20 mouse cellular contexts compared by ENCODE assay signal in the genomic region with DNA sequence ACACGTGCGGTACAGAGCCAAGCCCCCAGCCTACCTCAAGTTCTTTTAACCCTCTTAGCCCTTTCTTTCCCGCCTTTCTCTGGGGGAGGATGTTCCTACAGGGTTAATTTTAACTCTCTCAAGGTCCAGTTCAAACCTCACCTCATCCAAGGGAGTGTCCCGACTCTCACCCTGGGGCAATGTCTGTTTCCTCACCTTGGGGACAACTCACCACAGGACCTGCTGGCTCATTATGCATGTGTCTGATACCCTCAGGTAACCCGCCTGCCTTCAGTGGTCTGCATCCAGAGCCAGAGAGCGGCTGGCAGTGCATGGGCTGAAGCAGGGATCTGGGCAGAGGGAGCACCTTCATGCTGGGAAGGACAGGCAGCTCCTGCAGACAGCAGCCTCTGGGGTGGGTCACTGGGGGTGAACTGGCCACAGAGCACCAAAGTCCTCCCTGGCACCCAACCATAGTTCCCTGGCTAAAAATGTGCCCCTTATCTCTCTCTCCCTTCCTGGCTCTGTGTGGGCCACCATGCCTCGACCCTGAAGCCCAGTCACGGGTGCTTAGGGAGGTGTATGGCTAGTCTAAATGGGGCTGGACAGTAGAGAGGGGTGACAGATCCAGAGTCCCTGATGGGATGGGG. TPM values are rescaled to one million over a fixed set of nuclear protein-coding genes. Genes with fewer than 3 reads are reported as not detected.
DNase-seq lines count a peak whose midpoint lies in the region; ATAC-seq and TF ChIP-seq lines count a peak whose summit lies in the region.
"Had no signal": no experiment of that assay in that cellular context is flagged by ENCODE, and none has a peak within 500 bp of the region (broad histone marks: within the 10 kb centered on the region; RNA-seq: fewer than 3 reads in every experiment).

No protein-coding gene starts in this region.

- 68% methylated on average over 8 of the region's 8 CpGs for WGBS in heart, embryonic 11.5 days (ENCODE audit: insufficient replicate concordance)
- 73% methylated on average over 8 of the region's 8 CpGs for WGBS in heart, embryonic 14.5 days
- 86% methylated on average over 8 of the region's 8 CpGs for WGBS in intestine, postnatal 0 days
- WGBS in kidney, embryonic 16.5 days: 88% methylated on average over 8 of the region's 8 CpGs

- no peak for ATAC-seq in heart, embryonic 11.5 days (replicated peaks; ENCODE audit: insufficient number of reproducible peaks, low FRiP score, low TSS enrichment)
- ATAC-seq in heart, embryonic 14.5 days (ENCODE audit: insufficient number of reproducible peaks, insufficient read depth, low FRiP score, low read depth): no peak
- no peak for ATAC-seq in intestine, postnatal 0 days
- no peak for ATAC-seq in kidney, embryonic 16.5 days (ENCODE audit: low FRiP score, low TSS enrichment)
- ATAC-seq: forebrain, embryonic 15.5 days; liver, embryonic 12.5 days; midbrain, embryonic 13.5 days had no signal

- peak; percentile 53 for DNase-seq in heart, adult 8-10 months (ENCODE audit: low spot score)
- DNase-seq in testis, postnatal 14 days (ENCODE audit: low spot score): no peak
- DNase-seq: adrenal gland, adult 8-10 months; cerebellum, postnatal 10 days; gastrocnemius, postnatal 14 days; lung, embryonic 14.5 days; lung, postnatal 4 days; thymus, postnatal 4 days had no signal

- H3K9me3 ChIP-seq in heart, embryonic 11.5 days (replicated peaks; ENCODE audit: control insufficient read depth, low read length): no peaks in the 10 kb centered on the region
- no peaks in the 10 kb centered on the region for H3K9me3 ChIP-seq in ES-Bruce4 (replicated peaks; ENCODE audit: control insufficient read depth, insufficient read depth, low read length, poor library complexity, severe bottlenecking)
- no peaks in the 10 kb centered on the region for H3K9me3 ChIP-seq in heart, embryonic 14.5 days (ENCODE audit: control insufficient read depth, low read length)
- H3K9me3 ChIP-seq in intestine, postnatal 0 days (ENCODE audit: control insufficient read depth): no peaks in the 10 kb centered on the region
- no peaks in the 10 kb centered on the region for H3K9me3 ChIP-seq in kidney, embryonic 16.5 days (ENCODE audit: low read length)
- H3K9me3 ChIP-seq: forebrain, embryonic 15.5 days; limb, embryonic 12.5 days; liver, embryonic 12.5 days; midbrain, embryonic 13.5 days; neural tube, embryonic 13.5 days had no signal

- H3K36me3 ChIP-seq in heart, embryonic 11.5 days (ENCODE audit: control insufficient read depth, insufficient read depth, low read length): peaks cover 17% of the 10 kb centered on the region; the same call in 1 of the 2 replicates
- H3K36me3 ChIP-seq in ES-Bruce4 (ENCODE audit: control insufficient read depth, insufficient read depth, low read length, poor library complexity, severe bottlenecking): peaks cover 21% of the 10 kb centered on the region
- peaks cover 40% of the 10 kb centered on the region for H3K36me3 ChIP-seq in heart, embryonic 14.5 days (ENCODE audit: control insufficient read depth, insufficient read depth, low read length)
- peaks cover 37% of the 10 kb centered on the region for H3K36me3 ChIP-seq in intestine, postnatal 0 days (ENCODE audit: control insufficient read depth, insufficient read depth)
- H3K36me3 ChIP-seq in kidney, embryonic 16.5 days (ENCODE audit: insufficient read depth, low read length): peaks cover 24% of the 10 kb centered on the region
- H3K36me3 ChIP-seq: forebrain, embryonic 15.5 days had no signal

- TF ChIP-seq POLR2A in ES-Bruce4 (IDR thresholded peaks at IDR 0.05; ENCODE audit: insufficient read depth, low read length): no peak

- no peak overlapping the region for H3K9ac ChIP-seq in heart, embryonic 11.5 days (ENCODE audit: low read depth, low read length)
- H3K9ac ChIP-seq in ES-Bruce4 (ENCODE audit: low read depth, poor library complexity, severe bottlenecking): peak overlapping the region; percentile 16; the same call in 1 of the 2 replicates
- H3K9ac ChIP-seq in heart, embryonic 14.5 days (ENCODE audit: low read length): peak overlapping the region; percentile 10; the same call in 1 of the 2 replicates
- H3K9ac ChIP-seq in intestine, postnatal 0 days (ENCODE audit: low read depth, low read length): no peak overlapping the region
- H3K9ac ChIP-seq in kidney, embryonic 16.5 days (replicated peaks; ENCODE audit: low read length): no peak overlapping the region
- H3K9ac ChIP-seq: forebrain, embryonic 15.5 days; limb, embryonic 12.5 days; liver, embryonic 12.5 days; lung, embryonic 14.5 days; midbrain, embryonic 13.5 days; neural tube, embryonic 13.5 days had no signal

- peaks cover 23% of the 10 kb centered on the region for H3K4me1 ChIP-seq in heart, embryonic 11.5 days (ENCODE audit: control insufficient read depth, insufficient read depth, low read length)
- H3K4me1 ChIP-seq in ES-Bruce4 (ENCODE audit: control insufficient read depth, insufficient read depth, low read length): peaks cover 9% of the 10 kb centered on the region
- H3K4me1 ChIP-seq in heart, embryonic 14.5 days (ENCODE audit: control insufficient read depth in 2 of 2, insufficient read depth in 2 of 2, low read length in 2 of 2): peaks cover 19 to 30% of the 10 kb centered on the region in 2 experiments
- 0 out of 2 replicates have a peak, but pooled peaks cover 5% of the 10 kb centered on the region for H3K4me1 ChIP-seq in intestine, postnatal 0 days (replicated peaks; ENCODE audit: control insufficient read depth, insufficient read depth, low read length)
- H3K4me1 ChIP-seq in kidney, embryonic 16.5 days (ENCODE audit: insufficient read depth, low read length): peaks cover 24% of the 10 kb centered on the region

- H3K27ac ChIP-seq in heart, embryonic 11.5 days (ENCODE audit: low read depth, low read length): no peak overlapping the region
- H3K27ac ChIP-seq in ES-Bruce4 (ENCODE audit: insufficient read depth, low read length): no peak overlapping the region
- H3K27ac ChIP-seq in heart, embryonic 14.5 days (replicated peaks in 1 of 2; ENCODE audit: control insufficient read depth in 1 of 2, insufficient read depth in 1 of 2, low read depth in 2 of 2, low read length in 2 of 2): no peak overlapping the region
- H3K27ac ChIP-seq in intestine, postnatal 0 days (ENCODE audit: low read depth, low read length): no peak overlapping the region
- no peak overlapping the region for H3K27ac ChIP-seq in kidney, embryonic 16.5 days (ENCODE audit: low read length)
- H3K27ac ChIP-seq: forebrain, embryonic 15.5 days; liver, embryonic 12.5 days; midbrain, embryonic 13.5 days; neural tube, embryonic 13.5 days had no signal

- H3K4me3 ChIP-seq in heart, embryonic 11.5 days (ENCODE audit: low read depth, low read length): no peak overlapping the region
- H3K4me3 ChIP-seq in ES-Bruce4 (ENCODE audit: low read depth, low read length): peak overlapping the region; percentile 20
- H3K4me3 ChIP-seq in heart, embryonic 14.5 days (ENCODE audit: control insufficient read depth in 1 of 2, insufficient read depth in 1 of 2, low read depth in 1 of 2, low read length in 2 of 2): no peak overlapping the region
- no peak overlapping the region for H3K4me3 ChIP-seq in intestine, postnatal 0 days (ENCODE audit: low read depth, low read length)
- H3K4me3 ChIP-seq in kidney, embryonic 16.5 days (ENCODE audit: low read length): no peak overlapping the region
- H3K4me3 ChIP-seq: forebrain, embryonic 15.5 days; liver, embryonic 12.5 days; midbrain, embryonic 13.5 days; neural tube, embryonic 13.5 days had no signal

- TF ChIP-seq CTCF in ES-Bruce4 (IDR thresholded peaks at IDR 0.05; ENCODE audit: low read depth, low read length): no peak
- no peak for TF ChIP-seq CTCF in intestine, postnatal 0 days (IDR thresholded peaks at IDR 0.05; ENCODE audit: low read depth)

- no peak overlapping the region for H3K4me2 ChIP-seq in heart, embryonic 11.5 days
- H3K4me2 ChIP-seq in heart, embryonic 14.5 days (ENCODE audit: low read length): no peak overlapping the region
- H3K4me2 ChIP-seq in intestine, postnatal 0 days (replicated peaks; ENCODE audit: low read depth): 0 out of 2 replicates have a peak overlapping the region, but pooled peaks have one; percentile 97
- no peak overlapping the region for H3K4me2 ChIP-seq in kidney, embryonic 16.5 days (replicated peaks; ENCODE audit: low read depth, low read length)
- H3K4me2 ChIP-seq: forebrain, embryonic 15.5 days; liver, embryonic 12.5 days; midbrain, embryonic 13.5 days had no signal

- no peaks in the 10 kb centered on the region for H3K27me3 ChIP-seq in heart, embryonic 11.5 days (ENCODE audit: control insufficient read depth, insufficient read depth, low read length)
- no peaks in the 10 kb centered on the region for H3K27me3 ChIP-seq in ES-Bruce4 (ENCODE audit: control insufficient read depth, insufficient read depth, low read length, poor library complexity, severe bottlenecking)
- H3K27me3 ChIP-seq in heart, embryonic 14.5 days (ENCODE audit: control insufficient read depth, insufficient read depth, low read length): no peaks in the 10 kb centered on the region
- no peaks in the 10 kb centered on the region for H3K27me3 ChIP-seq in intestine, postnatal 0 days (replicated peaks; ENCODE audit: control insufficient read depth, insufficient read depth, low read length)
- H3K27me3 ChIP-seq in kidney, embryonic 16.5 days (ENCODE audit: insufficient read depth, low read length): no peaks in the 10 kb centered on the region
- H3K27me3 ChIP-seq: CH12.LX; limb, embryonic 12.5 days had no signal

- peak; percentile 92 for TF ChIP-seq EP300 in ES-Bruce4 (IDR thresholded peaks at IDR 0.05; ENCODE audit: insufficient read depth, low read depth, low read length)

RNA-seq across cellular contexts. Expression of a gene that starts 9.1 kb away (rescaled TPM):
- 100 to 1,000 TPM; 221 to 281 (median 251) TPM for total RNA-seq in heart, adult 8-10 months (2022)
- 53.9 and 64.0 TPM in 2 replicates for polyA plus RNA-seq in heart, embryonic 11.5 days (2014; fragmentation: Nextera tagmentation; extraction: Ambion mirVana)
- 73.8 and 76.6 TPM in 2 replicates for polyA plus RNA-seq in ES-Bruce4 (2011; ENCODE audit: insufficient read depth, insufficient read length, low read depth, missing spikeins)
- 45.2 and 45.7 TPM in 2 replicates for polyA plus RNA-seq in heart, embryonic 14.5 days (2014; fragmentation: Nextera tagmentation; extraction: Ambion mirVana)
- polyA plus RNA-seq in intestine, postnatal 0 days (2015; fragmentation: Nextera tagmentation; extraction: Ambion mirVana): 52.8 and 59.2 TPM in 2 replicates
- 76.4 and 85.2 TPM in 2 replicates for polyA plus RNA-seq in kidney, embryonic 16.5 days (2015; fragmentation: Nextera tagmentation; extraction: Ambion mirVana)

RNA-seq across cellular contexts. Expression of a gene that starts 21.6 kb away (rescaled TPM):
- 10 to 100 TPM; 15.0 to 19.3 (median 16.5) TPM for total RNA-seq in heart, adult 8-10 months (2022)
- polyA plus RNA-seq in heart, embryonic 11.5 days (2014; fragmentation: Nextera tagmentation; extraction: Ambion mirVana): 0.17 and 0.30 TPM in 2 replicates
- polyA plus RNA-seq in ES-Bruce4 (2011; ENCODE audit: insufficient read depth, insufficient read length, low read depth, missing spikeins): 3.4 and 4.5 TPM in 2 replicates
- polyA plus RNA-seq in heart, embryonic 14.5 days (2014; fragmentation: Nextera tagmentation; extraction: Ambion mirVana): 0.19 and 0.43 TPM in 2 replicates
- polyA plus RNA-seq in intestine, postnatal 0 days (2015; fragmentation: Nextera tagmentation; extraction: Ambion mirVana): 42.0 and 45.7 TPM in 2 replicates
- polyA plus RNA-seq in kidney, embryonic 16.5 days (2015; fragmentation: Nextera tagmentation; extraction: Ambion mirVana): 4.3 and 5.4 TPM in 2 replicates

RNA-seq across cellular contexts. Expression of a gene that starts 26.8 kb away (rescaled TPM):
- 100 to 1,000 TPM; 124 to 157 (median 144) TPM for total RNA-seq in heart, adult 8-10 months (2022)
- not detected in 2 replicates for polyA plus RNA-seq in heart, embryonic 11.5 days (2014; fragmentation: Nextera tagmentation; extraction: Ambion mirVana)
- 0.82 and 1.8 TPM in 2 replicates for polyA plus RNA-seq in ES-Bruce4 (2011; ENCODE audit: insufficient read depth, insufficient read length, low read depth, missing spikeins)
- 0.09 and 0.19 TPM in 2 replicates for polyA plus RNA-seq in heart, embryonic 14.5 days (2014; fragmentation: Nextera tagmentation; extraction: Ambion mirVana)
- polyA plus RNA-seq in intestine, postnatal 0 days (2015; fragmentation: Nextera tagmentation; extraction: Ambion mirVana): 23.8 and 25.7 TPM in 2 replicates
- 0.54 and 0.69 TPM in 2 replicates for polyA plus RNA-seq in kidney, embryonic 16.5 days (2015; fragmentation: Nextera tagmentation; extraction: Ambion mirVana)
- polyA plus RNA-seq: hindbrain, embryonic 11.5 days; limb, embryonic 12.5 days; liver, embryonic 12.5 days; lung, embryonic 14.5 days had no signal

RNA-seq across cellular contexts. Expression of a gene that starts 58.4 kb away (rescaled TPM):
- total RNA-seq in heart, adult 8-10 months (2022): 10 to 100 TPM; 29.2 to 32.2 (median 30.1) TPM
- 7.5 TPM in 2 replicates for polyA plus RNA-seq in heart, embryonic 11.5 days (2014; fragmentation: Nextera tagmentation; extraction: Ambion mirVana)
- polyA plus RNA-seq in ES-Bruce4 (2011; ENCODE audit: insufficient read depth, insufficient read length, low read depth, missing spikeins): 39.6 and 46.9 TPM in 2 replicates
- 9.6 and 10.7 TPM in 2 replicates for polyA plus RNA-seq in heart, embryonic 14.5 days (2014; fragmentation: Nextera tagmentation; extraction: Ambion mirVana)
- polyA plus RNA-seq in intestine, postnatal 0 days (2015; fragmentation: Nextera tagmentation; extraction: Ambion mirVana): 3.2 and 4.0 TPM in 2 replicates
- polyA plus RNA-seq in kidney, embryonic 16.5 days (2015; fragmentation: Nextera tagmentation; extraction: Ambion mirVana): 9.3 and 10.5 TPM in 2 replicates

Comparison
In these comparisons a context has a peak if more than half of its experiments do, and no peak if none do; other contexts are left out.
1. H3K9ac ChIP-seq: peak in ES-Bruce4 (single experiment) and heart, embryonic 14.5 days (single experiment); none in heart, embryonic 11.5 days (single experiment), intestine, postnatal 0 days (single experiment) and kidney, embryonic 16.5 days (single experiment).